Mouse (Mus musculus) testis, adult 2 months (tissue): ENCODE results near the gene Gdf15.

Source experiments
- CTCF ChIP-seq: fragments of 200-500 bp; IDR thresholded peaks from 2 replicates; pipeline ENCODE4 v1.5.1; 2012; ENCODE audit warnings: low read depth, mild to moderate bottlenecking, inconsistent platforms, low read length, moderate library complexity; ENCODE audit not compliant: control insufficient read depth, insufficient read depth, insufficient replicate concordance
- POLR2A ChIP-seq: fragments of 200-500 bp; IDR thresholded peaks from 2 replicates; pipeline ENCODE4 v1.6.1; 2012; ENCODE audit warnings: low read depth, mild to moderate bottlenecking, inconsistent platforms, low read length, moderate library complexity; ENCODE audit not compliant: control insufficient read depth

DNA sequence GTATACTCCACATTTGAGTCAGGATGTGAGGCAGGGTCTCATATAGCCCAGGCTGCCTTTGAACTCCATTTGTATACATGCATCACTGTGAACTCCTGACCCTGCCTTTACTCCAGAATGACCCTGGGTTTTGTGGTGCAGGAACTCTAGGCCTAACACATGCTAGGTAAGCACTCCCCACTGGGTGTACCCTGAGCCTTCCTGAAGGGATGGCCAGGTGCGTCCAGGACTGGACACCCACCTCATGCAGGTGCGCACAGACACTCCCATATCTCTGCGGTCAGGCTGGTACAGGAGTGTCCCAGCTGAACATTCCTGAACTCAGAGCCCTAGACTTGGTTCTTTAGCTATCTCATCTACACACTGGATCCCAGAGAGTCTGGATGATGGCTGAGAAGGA lies 41.9 kb upstream of the Gdf15 start:
- TF ChIP-seq CTCF = no peak
- TF ChIP-seq POLR2A = no peak
